Mouse (Mus musculus): ENCODE results near the gene Tenm3. TPM values are rescaled to one million over a fixed set of nuclear protein-coding genes. Genes with fewer than 3 reads are reported as not detected.

The Tenm3 gene
- polyA plus RNA-seq, 1 experiment from 2014 or later, result 31.6 TPM

DNA sequence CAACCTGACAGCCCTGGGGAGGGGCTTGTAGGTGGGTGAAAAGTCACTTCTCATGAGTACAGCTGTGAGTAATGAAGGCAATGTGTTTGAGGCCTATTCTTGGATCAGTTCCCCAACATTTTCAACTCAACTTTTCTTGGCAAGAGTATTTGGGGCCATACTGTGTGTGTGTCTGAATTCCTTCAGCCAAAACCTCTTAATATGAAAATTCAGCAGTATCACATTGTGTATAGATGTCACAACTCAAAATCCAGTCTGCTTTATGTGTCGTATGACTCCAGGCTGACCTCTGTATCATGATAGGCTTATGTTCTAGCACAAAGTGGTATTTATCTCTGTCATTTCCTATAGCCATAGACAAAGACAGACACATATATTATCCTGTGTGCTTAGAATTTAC lies 270.8 kb downstream of the Tenm3 start:
- Histone ChIP-seq H3K9me3 (no peaks in the 10 kb centered on the region), H3K27ac (no peak overlapping the region), H3K36me3 (no peaks in the 10 kb centered on the region), H3K4me3 (no peak overlapping the region), H3K27me3 (ENCODE audit: insufficient read depth, poor library complexity, severe bottlenecking) (no peaks in the 10 kb centered on the region), H3K4me1 (replicated peaks) (peaks cover 14% of the 10 kb centered on the region)
- WGBS, result 87% methylated on average over 1 of the region's 1 CpGs
- no peak for DNase-seq (ENCODE audit: low spot score)

DNA sequence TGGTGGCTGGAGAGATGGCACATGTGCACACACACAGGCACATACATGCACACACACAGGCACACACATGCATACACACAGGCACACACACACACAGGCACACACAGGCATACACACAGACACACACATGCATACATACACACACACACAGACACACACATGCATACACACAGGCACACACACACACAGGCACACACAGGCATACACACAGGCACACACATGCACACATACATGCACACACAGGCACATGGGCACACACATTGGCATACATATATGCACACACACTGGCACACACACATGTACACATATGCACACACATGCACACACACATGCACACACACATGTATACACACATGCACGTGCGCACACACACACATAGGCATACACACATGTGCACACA lies 271.4 kb downstream of the Tenm3 start:
- DNase-seq (ENCODE audit: low spot score), result no peak
- no peak overlapping the region for H3K4me3 ChIP-seq
- no peaks in the 10 kb centered on the region for H3K9me3 ChIP-seq
- no peaks in the 10 kb centered on the region for H3K36me3 ChIP-seq
- peaks cover 14% of the 10 kb centered on the region for H3K4me1 ChIP-seq (replicated peaks)
- no peaks in the 10 kb centered on the region for H3K27me3 ChIP-seq (ENCODE audit: insufficient read depth, poor library complexity, severe bottlenecking)
- WGBS, result 95% methylated on average over 2 of the region's 2 CpGs
- no peak overlapping the region for H3K27ac ChIP-seq

DNA sequence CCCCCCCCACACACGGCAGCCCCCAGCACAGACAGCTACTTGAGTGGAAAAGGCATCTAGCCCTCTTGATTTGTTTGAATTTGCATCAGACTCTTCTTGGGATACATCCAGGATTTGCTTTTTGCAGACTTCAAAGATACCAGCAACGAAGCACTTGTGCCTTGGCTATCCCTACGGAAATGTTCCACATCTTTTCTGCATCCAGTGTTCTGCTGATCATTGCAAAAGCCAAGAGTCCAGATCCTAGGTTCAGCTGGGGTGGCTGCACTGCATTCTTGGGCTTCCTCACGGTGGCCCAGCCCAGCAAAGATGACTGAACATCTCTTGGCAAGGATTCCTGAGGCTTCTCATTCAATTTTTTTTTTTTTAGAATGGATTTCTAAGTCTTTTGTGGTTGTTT lies 275.1 kb downstream of the Tenm3 start:
- H3K27ac ChIP-seq, result no peak overlapping the region
- WGBS, result 70% methylated on average over 4 of the region's 4 CpGs
- H3K36me3 ChIP-seq, result no peaks in the 10 kb centered on the region
- no peaks in the 10 kb centered on the region for H3K9me3 ChIP-seq
- H3K4me1 ChIP-seq (replicated peaks), result peaks cover 17% of the 10 kb centered on the region
- DNase-seq (ENCODE audit: low spot score), result no peak
- no peaks in the 10 kb centered on the region for H3K27me3 ChIP-seq (ENCODE audit: insufficient read depth, poor library complexity, severe bottlenecking)
- H3K4me3 ChIP-seq, result no peak overlapping the region

DNA sequence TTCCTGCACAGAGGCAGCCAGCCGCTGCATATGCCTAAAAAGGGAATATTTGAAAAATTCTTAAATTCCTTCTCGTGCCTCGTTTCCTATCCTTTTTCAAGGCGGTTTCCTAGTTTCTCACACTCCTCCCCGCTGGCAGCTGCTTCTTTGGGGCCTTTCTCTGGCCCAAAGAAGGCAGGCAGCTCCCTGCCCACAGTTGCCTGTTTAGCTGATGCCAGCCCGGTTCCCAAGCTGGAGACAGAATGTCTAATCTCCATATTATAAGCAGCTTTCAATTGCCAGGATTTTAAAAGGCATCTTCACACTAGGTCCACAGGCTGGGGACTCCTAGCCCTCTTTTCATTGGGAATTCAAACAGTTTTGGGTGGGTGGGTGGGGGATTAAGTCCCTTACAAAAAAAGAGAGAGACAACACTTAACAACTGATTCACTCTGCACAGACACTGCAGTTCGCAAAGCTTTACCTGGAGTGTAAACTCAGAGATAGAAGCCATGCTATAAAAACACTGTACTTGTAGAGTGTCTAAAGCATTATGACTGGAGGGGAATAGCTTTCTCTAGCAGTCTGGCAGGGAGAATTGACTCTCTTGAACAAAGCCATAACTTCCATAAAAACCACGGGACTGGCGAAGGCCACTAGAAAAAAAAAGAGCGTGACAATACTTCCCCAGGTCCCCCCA lies 275.7 kb downstream of the Tenm3 start:
- Histone ChIP-seq H3K27me3 (ENCODE audit: insufficient read depth, poor library complexity, severe bottlenecking) (no peaks in the 10 kb centered on the region), H3K4me1 (replicated peaks) (peaks cover 22% of the 10 kb centered on the region), H3K9me3 (no peaks in the 10 kb centered on the region), H3K27ac (no peak overlapping the region), H3K36me3 (no peaks in the 10 kb centered on the region), H3K4me3 (no peak overlapping the region)
- DNase-seq (ENCODE audit: low spot score), result no peak
- WGBS, result 66% methylated on average over 10 of the region's 10 CpGs

DNA sequence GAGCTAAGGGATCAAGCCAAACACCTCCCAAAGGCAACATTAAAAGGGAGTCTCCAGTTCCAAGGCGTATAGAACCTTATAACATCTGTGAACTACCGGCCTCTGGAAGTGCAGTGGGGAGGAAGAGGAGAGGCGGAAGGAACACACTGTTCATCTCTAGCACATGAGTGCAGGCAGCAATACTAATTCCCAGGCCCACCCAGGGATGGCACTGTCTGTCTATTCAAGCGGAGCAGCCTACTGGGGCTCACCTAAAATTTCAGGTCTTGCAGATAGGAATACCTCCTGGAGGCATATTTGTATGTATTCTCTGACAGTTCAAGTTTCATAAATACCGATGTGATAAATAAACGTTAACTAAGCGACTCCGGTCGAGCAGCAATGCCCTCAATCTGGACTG lies 283.5 kb downstream of the Tenm3 start:
- Histone ChIP-seq H3K27me3 (ENCODE audit: insufficient read depth, poor library complexity, severe bottlenecking) (no peaks in the 10 kb centered on the region), H3K36me3 (no peaks in the 10 kb centered on the region), H3K9me3 (no peaks in the 10 kb centered on the region), H3K4me3 (no peak overlapping the region), H3K4me1 (replicated peaks) (peaks cover 19% of the 10 kb centered on the region; the same call in 1 of the 2 replicates), H3K27ac (no peak overlapping the region)
- DNase-seq (ENCODE audit: low spot score), result no peak
- 81% methylated on average over 9 of the region's 9 CpGs for WGBS

GRCm38 (mm10) chr8:48555546-48556141 lies 288.1 kb downstream of the Tenm3 start:
- Histone ChIP-seq H3K4me3 (peak overlapping the region; percentile 85), H3K9me3 (no peaks in the 10 kb centered on the region), H3K4me1 (replicated peaks) (peaks cover 34% of the 10 kb centered on the region), H3K36me3 (no peaks in the 10 kb centered on the region), H3K27me3 (ENCODE audit: insufficient read depth, poor library complexity, severe bottlenecking) (no peaks in the 10 kb centered on the region), H3K27ac (peak overlapping the region; percentile 98)
- DNase-seq (ENCODE audit: low spot score), result peak; percentile 79
- WGBS, result under 1% methylated on average over 55 of the region's 55 CpGs

GRCm38 (mm10) chr8:48554762-48555545 lies 288.8 kb downstream of the Tenm3 start:
- H3K27ac ChIP-seq, result peak overlapping the region; percentile 98
- DNase-seq (ENCODE audit: low spot score), result peak; percentile 91
- H3K36me3 ChIP-seq, result no peaks in the 10 kb centered on the region
- under 1% methylated on average over 86 of the region's 86 CpGs for WGBS
- H3K27me3 ChIP-seq (ENCODE audit: insufficient read depth, poor library complexity, severe bottlenecking), result no peaks in the 10 kb centered on the region
- H3K4me1 ChIP-seq (replicated peaks), result peaks cover 38% of the 10 kb centered on the region
- no peaks in the 10 kb centered on the region for H3K9me3 ChIP-seq
- peak overlapping the region; percentile 85 for H3K4me3 ChIP-seq

- H3K4me3 ChIP-seq, result peak overlapping the region; percentile 85
- WGBS, result under 1% methylated on average over 9 of the region's 9 CpGs
- peak overlapping the region; percentile 98 for H3K27ac ChIP-seq
- peaks cover 36% of the 10 kb centered on the region for H3K4me1 ChIP-seq (replicated peaks)
- peaks cover 3% of the 10 kb centered on the region for H3K36me3 ChIP-seq
- H3K9me3 ChIP-seq, result no peaks in the 10 kb centered on the region
- H3K27me3 ChIP-seq (ENCODE audit: insufficient read depth, poor library complexity, severe bottlenecking), result no peaks in the 10 kb centered on the region
- peak; percentile 33 for DNase-seq (ENCODE audit: low spot score)
These were observed 289.9 kb downstream of the Tenm3 start for GRCm38 (mm10) chr8:48553791-48554288.

- no peak for DNase-seq (ENCODE audit: low spot score)
- 62% methylated on average over 2 of the region's 2 CpGs for WGBS
- Histone ChIP-seq H3K9me3 (no peaks in the 10 kb centered on the region), H3K27ac (no peak overlapping the region), H3K27me3 (ENCODE audit: insufficient read depth, poor library complexity, severe bottlenecking) (no peaks in the 10 kb centered on the region), H3K4me3 (no peak overlapping the region), H3K36me3 (peaks cover 16% of the 10 kb centered on the region), H3K4me1 (replicated peaks) (peaks cover 36% of the 10 kb centered on the region)
These were observed 291.4 kb downstream of the Tenm3 start for GRCm38 (mm10) chr8:48552306-48552705.

DNA sequence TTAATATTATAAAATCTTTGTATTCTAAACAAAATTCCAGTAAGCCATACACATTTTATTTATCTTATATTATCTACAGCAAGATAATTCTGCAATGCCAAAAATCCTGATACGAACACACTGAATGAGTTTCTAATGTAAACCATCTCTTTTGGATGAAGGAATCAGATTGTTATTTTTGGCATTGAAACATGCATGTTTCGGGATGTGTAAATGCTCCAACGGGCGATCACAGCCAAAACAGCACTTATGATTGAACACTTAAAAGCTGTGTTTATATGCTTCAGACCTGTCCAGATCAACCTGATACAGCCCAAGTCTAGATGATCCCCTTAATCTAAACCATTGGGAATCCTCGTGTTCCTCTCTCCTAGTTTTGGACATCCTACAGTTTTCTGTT lies 292.4 kb downstream of the Tenm3 start:
- Histone ChIP-seq H3K36me3 (peaks cover 21% of the 10 kb centered on the region), H3K9me3 (no peaks in the 10 kb centered on the region), H3K27me3 (ENCODE audit: insufficient read depth, poor library complexity, severe bottlenecking) (no peaks in the 10 kb centered on the region), H3K4me3 (no peak overlapping the region), H3K27ac (no peak overlapping the region), H3K4me1 (replicated peaks) (peaks cover 36% of the 10 kb centered on the region)
- WGBS, result 76% methylated on average over 5 of the region's 5 CpGs
- DNase-seq (ENCODE audit: low spot score), result no peak

DNA sequence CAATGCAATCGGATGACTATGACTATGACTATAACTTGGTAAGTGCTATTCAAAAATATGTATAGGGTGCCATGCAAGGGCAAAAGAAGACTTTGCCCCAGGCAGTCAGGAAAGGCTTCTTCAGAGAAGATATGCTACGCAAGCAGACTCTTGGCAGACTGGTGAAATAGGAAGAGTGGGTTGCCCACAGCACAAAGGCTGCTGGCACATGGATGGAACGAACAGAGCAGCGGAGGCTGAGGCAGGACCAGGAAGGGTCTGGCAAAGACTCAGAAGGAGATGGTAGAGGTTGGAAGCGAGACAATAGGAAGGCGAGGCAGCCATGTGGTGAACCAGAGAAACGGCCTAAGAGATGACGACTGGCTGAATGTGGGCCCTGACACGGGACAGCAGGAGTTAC lies 294.8 kb downstream of the Tenm3 start:
- no peaks in the 10 kb centered on the region for H3K27me3 ChIP-seq (ENCODE audit: insufficient read depth, poor library complexity, severe bottlenecking)
- peaks cover 36% of the 10 kb centered on the region for H3K4me1 ChIP-seq (replicated peaks)
- WGBS, result 93% methylated on average over 9 of the region's 9 CpGs
- H3K9me3 ChIP-seq, result no peaks in the 10 kb centered on the region
- no peak overlapping the region for H3K4me3 ChIP-seq
- peaks cover 21% of the 10 kb centered on the region for H3K36me3 ChIP-seq
- H3K27ac ChIP-seq, result no peak overlapping the region; the same call in 1 of the 2 replicates
- DNase-seq (ENCODE audit: low spot score), result no peak

- Histone ChIP-seq H3K27ac (no peak overlapping the region), H3K4me1 (replicated peaks) (peaks cover 39% of the 10 kb centered on the region), H3K36me3 (peaks cover 31% of the 10 kb centered on the region), H3K27me3 (ENCODE audit: insufficient read depth, poor library complexity, severe bottlenecking) (no peaks in the 10 kb centered on the region), H3K4me3 (no peak overlapping the region), H3K9me3 (no peaks in the 10 kb centered on the region)
- WGBS, result 74% methylated on average over 5 of the region's 5 CpGs
- no peak for DNase-seq (ENCODE audit: low spot score)
These were observed 298.1 kb downstream of the Tenm3 start for GRCm38 (mm10) chr8:48545631-48546030.

GRCm38 (mm10) chr8:48544840-48545239 lies 298.9 kb downstream of the Tenm3 start:
- DNase-seq (ENCODE audit: low spot score), result no peak
- WGBS, result 69% methylated on average over 7 of the region's 7 CpGs
- H3K4me3 ChIP-seq, result no peak overlapping the region
- peaks cover 31% of the 10 kb centered on the region for H3K36me3 ChIP-seq
- H3K4me1 ChIP-seq (replicated peaks), result peaks cover 39% of the 10 kb centered on the region
- H3K9me3 ChIP-seq, result no peaks in the 10 kb centered on the region
- no peak overlapping the region for H3K27ac ChIP-seq
- no peaks in the 10 kb centered on the region for H3K27me3 ChIP-seq (ENCODE audit: insufficient read depth, poor library complexity, severe bottlenecking)

All from hindbrain, embryonic 10.5 days (tissue).